Mouse (Mus musculus) olfactory bulb, adult 2 months (tissue): ENCODE results near the gene Nr1h3.

ENCODE experiments used
- CTCF ChIP-seq: fragments of 200-500 bp; IDR thresholded peaks from 2 replicates; pipeline ENCODE4 v1.5.1; 2012; ENCODE audit warnings: low read depth, mild to moderate bottlenecking, low read length, moderate library complexity; ENCODE audit not compliant: insufficient read depth
- POLR2A ChIP-seq: fragments of 200-500 bp; IDR thresholded peaks from 2 replicates; pipeline ENCODE4 v1.6.1; 2012; ENCODE audit warnings: mild to moderate bottlenecking, low read depth, low read length, moderate library complexity; ENCODE audit not compliant: insufficient read depth

DNA sequence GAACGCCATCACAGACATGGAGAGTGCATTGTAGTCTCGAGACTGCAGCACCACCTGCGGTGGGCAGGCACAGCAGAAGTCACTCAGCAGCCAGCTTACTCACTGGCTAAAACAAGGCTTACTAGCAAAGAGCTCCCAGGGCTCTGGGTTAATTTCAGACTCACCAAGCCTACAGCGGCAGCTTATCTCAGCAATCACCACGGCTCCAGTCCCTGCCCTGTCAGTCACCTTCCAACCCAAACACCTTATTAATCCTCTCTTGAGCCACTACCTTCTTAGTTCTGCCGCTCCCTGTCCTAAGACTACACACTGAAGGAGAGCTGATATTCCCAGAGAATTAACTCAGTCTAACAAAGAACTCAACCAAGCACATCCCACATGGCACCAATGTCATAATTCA, 26.4 kb downstream of the Nr1h3 start:
- TF ChIP-seq POLR2A (no peak), CTCF (no peak)
